Mouse (Mus musculus) embryonic facial prominence, embryonic 14.5 days (tissue): Measurements from ENCODE around the gene Nr2c1. TPM values are rescaled to one million over a fixed set of nuclear protein-coding genes. Genes with fewer than 3 reads are reported as not detected.
A peak's percentile ranks its signal among the peaks of the same experiment; 100 is the strongest.

Experiments
- ATAC-seq: fragments of 200-750 bp; cut with Nextera tagmentation; 2 replicates; pipeline ENCODE4 v1.8.0; 2017; ENCODE audit warnings: low read depth, moderate number of reproducible peaks, moderate TSS enrichment
- DNase-seq: peaks from one replicate; pipeline ENCODE4 v3.0.0-alpha.2; 2015; ENCODE audit warnings: low spot score
- H3K27ac ChIP-seq: fragments of 300-500 bp; sonication (generic); replicated peaks from 2 replicates; pipeline ENCODE4 v1.5.1; 2014; ENCODE audit warnings: low read depth, mild to moderate bottlenecking, low read length, moderate library complexity
- H3K27me3 ChIP-seq: fragments of 300-500 bp; sonication (generic); replicated peaks from 2 replicates; pipeline ENCODE4 v1.6.1; 2014; ENCODE audit warnings: low read length; ENCODE audit not compliant: control insufficient read depth, insufficient read depth
- H3K36me3 ChIP-seq: fragments of 300-500 bp; sonication (generic); 2 replicates; pipeline ENCODE4 v1.6.1; 2014; ENCODE audit warnings: low read length, mixed read lengths; ENCODE audit not compliant: control insufficient read depth, insufficient read depth
- H3K4me1 ChIP-seq: fragments of 300-500 bp; sonication (generic); 2 replicates; pipeline ENCODE4 v1.6.1; 2014; ENCODE audit warnings: antibody characterized with exemption, low read length; ENCODE audit not compliant: control insufficient read depth, insufficient read depth
- H3K4me2 ChIP-seq: fragments of 300-500 bp; sonication (generic); 2 replicates; pipeline ENCODE4 v1.6.1; 2014; ENCODE audit warnings: low read depth, mild to moderate bottlenecking, low read length, moderate library complexity, mixed read lengths
- H3K4me3 ChIP-seq: fragments of 300-500 bp; sonication (generic); 2 replicates; pipeline ENCODE4 v1.5.1; 2014; ENCODE audit warnings: low read depth, mild to moderate bottlenecking, low read length
- H3K9ac ChIP-seq: fragments of 300-500 bp; sonication (generic); 2 replicates; pipeline ENCODE4 v1.6.1; 2014; ENCODE audit warnings: low read depth, mild to moderate bottlenecking, low read length, moderate library complexity, mixed read lengths
- H3K9me3 ChIP-seq: fragments of 300-500 bp; sonication (generic); 2 replicates; pipeline ENCODE4 v1.6.1; 2016; ENCODE audit warnings: low read length; ENCODE audit not compliant: control insufficient read depth
- WGBS: fragments of 180-500 bp; shearing (Covaris S2); extraction: QIAGEN DNeasy Blood & Tissue Kit; methylation state at CpG from one replicate; pipeline ENCODE4 v1.1.7; 2014; 5-methylcytosine and 5-hydroxymethylcytosine counted together
- polyA plus RNA-seq: library from polyadenylated mRNA; unstranded; fragments of >200 nt; fragmentation: Nextera tagmentation; extraction: Ambion mirVana; gene quantifications from 2 replicates; pipeline ENCODE4 v1.2.1, GENCODE M21; 2014

Nr2c1 gene
- 8.6 and 9.1 TPM in 2 replicates for polyA plus RNA-seq

DNA sequence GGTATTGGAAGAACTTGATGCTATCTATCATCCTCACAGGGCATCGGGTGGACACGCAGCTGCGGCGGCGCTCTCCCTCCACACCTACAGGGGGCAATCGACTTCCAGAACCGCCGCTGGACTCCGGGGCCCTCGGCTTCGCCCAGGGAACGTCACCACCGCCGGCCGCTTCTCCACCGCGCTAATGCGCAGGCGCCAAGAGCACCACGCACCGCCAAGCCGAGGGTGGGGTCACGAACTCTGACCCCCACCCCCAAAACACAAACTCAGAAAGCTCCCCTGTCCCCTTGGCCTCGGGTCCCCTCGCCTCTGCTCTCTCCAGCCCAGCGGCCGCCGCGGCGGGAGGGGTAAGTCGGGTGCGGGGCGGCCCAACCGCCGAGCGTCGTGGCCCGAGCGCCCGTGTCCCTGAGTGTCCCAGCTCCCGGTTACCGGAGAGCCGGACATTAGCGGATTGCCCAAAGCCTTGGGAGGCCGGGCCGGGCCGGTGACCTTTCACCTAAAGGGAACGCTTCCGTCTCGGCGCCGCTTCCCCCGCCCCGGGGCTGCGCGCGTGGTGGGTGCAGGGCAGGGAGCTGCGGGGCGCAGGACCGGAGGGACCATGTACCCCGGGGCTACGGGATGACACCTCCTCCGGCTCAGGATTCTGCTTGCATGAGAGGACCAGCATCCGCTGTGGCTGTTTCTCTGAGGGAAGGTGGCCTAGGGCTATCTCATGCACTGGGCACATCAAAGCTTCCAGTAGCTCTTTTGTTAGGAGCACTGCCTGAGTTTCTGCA, at the start of gene Nr2c1:
Nr2c1 (plus strand) TSS at position 268 of the 776 bp plus-strand sequence.
- peak; percentile 92 for DNase-seq
- peak within 1 kb of the TSS; percentile 93 for H3K4me3 ChIP-seq
- no peaks in the 10 kb centered on the region for H3K27me3 ChIP-seq
- peaks cover 15% of the 10 kb centered on the region for H3K4me1 ChIP-seq
- no peaks in the 10 kb centered on the region for H3K9me3 ChIP-seq
- no peaks in the 10 kb centered on the region for H3K36me3 ChIP-seq
- peak within 1 kb of the TSS; percentile 73 for H3K4me2 ChIP-seq
- peak within 1 kb of the TSS; percentile 94 for H3K9ac ChIP-seq
- peak within 1 kb of the TSS; percentile 89 for H3K27ac ChIP-seq
- WGBS: 0% methylated on average over 45 of the region's 64 CpGs
- ATAC-seq: peak; percentile 91

DNA sequence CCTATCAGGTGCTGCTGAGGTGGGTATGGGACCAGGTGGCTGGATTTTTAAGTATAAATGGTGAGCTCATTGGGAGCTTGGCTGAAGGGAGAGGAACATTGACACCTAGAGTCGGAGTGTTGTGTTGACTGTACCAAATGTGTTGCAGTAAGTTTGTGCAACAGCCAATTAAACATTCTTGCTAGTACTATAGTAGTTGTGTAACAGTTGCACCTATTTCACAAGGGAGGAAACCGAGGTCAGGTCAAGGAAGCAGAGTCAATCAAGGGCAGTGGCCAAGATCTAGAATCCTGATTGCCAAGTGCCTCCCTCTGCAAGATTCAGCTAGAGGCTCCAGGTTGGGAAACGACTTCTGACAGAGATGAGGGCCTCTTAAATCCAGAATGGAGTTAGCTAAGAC, 49.7 kb upstream of the Nr2c1 start:
- Histone ChIP-seq H3K4me1 (no peaks in the 10 kb centered on the region), H3K9me3 (no peaks in the 10 kb centered on the region), H3K27me3 (no peaks in the 10 kb centered on the region), H3K4me3 (no peak overlapping the region), H3K4me2 (no peak overlapping the region), H3K27ac (no peak overlapping the region), H3K36me3 (no peaks in the 10 kb centered on the region), H3K9ac (no peak overlapping the region)
- ATAC-seq (no peak), DNase-seq (no peak)
- WGBS: 86% methylated on average over 3 of the region's 3 CpGs

GRCm38 (mm10) chr10:94105498-94105897, 42.3 kb upstream of the Nr2c1 start:
- DNase-seq: no peak
- WGBS: 89% methylated on average over 10 of the region's 10 CpGs
- peaks cover 3% of the 10 kb centered on the region; the same call in 1 of the 2 replicates for H3K4me1 ChIP-seq
- H3K27me3 ChIP-seq: no peaks in the 10 kb centered on the region
- H3K9me3 ChIP-seq: no peaks in the 10 kb centered on the region
- H3K9ac ChIP-seq: no peak overlapping the region
- H3K4me2 ChIP-seq: no peak overlapping the region
- H3K36me3 ChIP-seq: 0 out of 2 replicates have a peak, but pooled peaks cover 4% of the 10 kb centered on the region
- no peak overlapping the region for H3K27ac ChIP-seq
- no peak overlapping the region for H3K4me3 ChIP-seq
- no peak for ATAC-seq

DNA sequence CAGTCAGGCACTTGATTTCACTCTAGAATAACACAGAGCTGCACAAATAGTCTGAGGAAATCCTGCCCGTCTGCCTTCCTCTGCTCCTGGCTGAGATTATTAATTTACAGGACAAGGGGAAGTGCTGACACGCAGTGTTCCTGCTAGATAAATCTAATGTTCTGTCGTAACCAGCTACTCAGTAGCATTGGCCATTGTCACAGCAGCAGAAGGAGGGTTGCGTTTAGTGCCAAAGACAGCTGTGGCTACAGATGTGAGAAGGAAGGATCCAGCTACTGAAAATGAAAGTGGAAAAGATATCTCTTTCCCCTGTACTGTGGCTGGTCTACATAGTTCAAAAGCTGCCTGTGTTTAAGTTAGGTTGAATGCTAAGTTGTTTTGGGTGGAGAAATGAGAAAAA, 40.7 kb upstream of the Nr2c1 start:
- DNase-seq (no peak), ATAC-seq (no peak)
- Histone ChIP-seq H3K4me3 (no peak overlapping the region), H3K9me3 (no peaks in the 10 kb centered on the region), H3K27me3 (no peaks in the 10 kb centered on the region), H3K4me1 (peaks cover 5% of the 10 kb centered on the region; the same call in 1 of the 2 replicates), H3K4me2 (no peak overlapping the region), H3K27ac (no peak overlapping the region), H3K9ac (no peak overlapping the region), H3K36me3 (0 out of 2 replicates have a peak, but pooled peaks cover 4% of the 10 kb centered on the region)
- WGBS: 72% methylated on average over 4 of the region's 4 CpGs

DNA sequence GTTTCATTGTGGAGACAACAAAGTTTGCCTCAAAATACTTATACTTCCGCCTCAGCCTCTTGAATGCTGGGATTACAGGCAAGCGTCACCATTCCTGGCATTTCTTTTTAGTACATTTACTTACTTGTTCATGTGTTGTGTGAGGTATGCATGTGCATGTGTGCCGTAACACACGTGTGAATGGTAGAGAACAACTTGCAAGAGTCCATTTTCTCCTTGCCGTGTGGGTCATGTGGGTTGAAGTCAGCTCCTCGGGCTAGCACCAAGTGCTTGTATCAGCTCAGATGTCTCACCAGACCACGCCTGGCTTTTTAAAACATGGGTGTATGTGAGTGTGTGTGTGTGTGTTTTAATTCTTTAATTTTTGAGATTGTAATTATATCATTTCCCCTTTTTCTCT, 40.2 kb upstream of the Nr2c1 start:
- H3K4me3 ChIP-seq: no peak overlapping the region
- WGBS: 91% methylated on average over 7 of the region's 7 CpGs
- H3K27me3 ChIP-seq: no peaks in the 10 kb centered on the region
- H3K4me1 ChIP-seq: peaks cover 5% of the 10 kb centered on the region; the same call in 1 of the 2 replicates
- H3K27ac ChIP-seq: no peak overlapping the region
- no peak for DNase-seq
- no peak for ATAC-seq
- no peak overlapping the region for H3K9ac ChIP-seq
- no peaks in the 10 kb centered on the region for H3K9me3 ChIP-seq
- H3K4me2 ChIP-seq: no peak overlapping the region
- H3K36me3 ChIP-seq: 0 out of 2 replicates have a peak, but pooled peaks cover 4% of the 10 kb centered on the region

GRCm38 (mm10) chr10:94108791-94109190, 39.0 kb upstream of the Nr2c1 start:
- DNase-seq (no peak), ATAC-seq (no peak)
- Histone ChIP-seq H3K4me1 (peaks cover 5% of the 10 kb centered on the region; the same call in 1 of the 2 replicates), H3K27ac (no peak overlapping the region), H3K4me2 (no peak overlapping the region), H3K36me3 (0 out of 2 replicates have a peak, but pooled peaks cover 4% of the 10 kb centered on the region), H3K27me3 (no peaks in the 10 kb centered on the region), H3K4me3 (no peak overlapping the region), H3K9ac (no peak overlapping the region), H3K9me3 (no peaks in the 10 kb centered on the region)
- WGBS: 82% methylated on average over 6 of the region's 6 CpGs

- peak; percentile 53 for DNase-seq
- H3K36me3 ChIP-seq: no peaks in the 10 kb centered on the region
Observed at GRCm38 (mm10) chr10:94110834-94111754, 36.7 kb upstream of the Nr2c1 start.

GRCm38 (mm10) chr10:94112207-94112606, 35.6 kb upstream of the Nr2c1 start:
- H3K4me1 ChIP-seq: peaks cover 9% of the 10 kb centered on the region
- H3K27me3 ChIP-seq: no peaks in the 10 kb centered on the region
- no peak overlapping the region for H3K4me2 ChIP-seq
- ATAC-seq: no peak
- WGBS: 85% methylated on average over 3 of the region's 3 CpGs
- H3K4me3 ChIP-seq: no peak overlapping the region
- H3K27ac ChIP-seq: no peak overlapping the region
- H3K36me3 ChIP-seq: no peaks in the 10 kb centered on the region
- no peak overlapping the region for H3K9ac ChIP-seq
- DNase-seq: no peak
- H3K9me3 ChIP-seq: no peaks in the 10 kb centered on the region

More at GRCm38 (mm10) chr10:94110834-94111754, 36.7 kb upstream of the Nr2c1 start:
- H3K9me3 ChIP-seq: no peaks in the 10 kb centered on the region
- H3K27me3 ChIP-seq: no peaks in the 10 kb centered on the region
- H3K27ac ChIP-seq: no peak overlapping the region
- H3K4me2 ChIP-seq: no peak overlapping the region
- H3K4me1 ChIP-seq: peaks cover 8% of the 10 kb centered on the region
- no peak for ATAC-seq
- no peak overlapping the region for H3K9ac ChIP-seq
- WGBS: 36% methylated on average over 9 of the region's 9 CpGs
- no peak overlapping the region for H3K4me3 ChIP-seq
